In the genomic region with DNA sequence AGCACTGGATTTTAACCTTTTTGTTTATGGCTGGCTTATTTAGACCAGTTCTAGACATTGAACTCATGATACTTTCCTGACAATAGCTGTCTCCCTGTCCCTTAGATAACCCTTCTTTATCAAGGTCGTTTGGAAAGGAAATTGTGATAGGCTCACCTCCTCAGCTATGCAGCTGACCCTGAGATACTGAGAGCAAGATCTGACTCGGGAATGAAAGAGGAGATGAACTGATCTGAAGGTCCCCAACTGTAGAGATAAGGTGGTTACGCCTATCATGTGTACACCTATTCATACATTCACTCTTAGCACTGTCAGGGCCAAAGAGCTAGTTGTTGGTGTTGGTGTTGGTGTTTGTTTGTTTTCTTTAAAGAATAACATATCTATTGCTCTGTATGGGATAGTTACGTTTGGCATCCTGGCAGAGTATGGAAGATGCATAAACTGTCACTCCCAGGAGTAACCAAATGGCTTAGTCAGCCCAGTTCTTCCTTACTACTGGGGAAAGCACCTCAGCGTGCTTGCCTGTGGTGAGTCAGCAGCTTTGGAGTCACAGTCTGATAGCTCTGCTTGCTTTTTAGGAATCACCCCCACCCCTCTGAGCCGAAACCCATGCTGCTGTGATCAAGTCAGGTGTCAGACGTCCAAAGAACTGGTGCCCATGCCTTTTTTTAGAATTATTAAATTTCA, we compare ENCODE assay signal across 13 mouse cellular contexts.
A peak's percentile ranks its signal among the peaks of the same experiment; 100 is the strongest.
DNase-seq lines count a peak whose midpoint lies in the region; ATAC-seq lines count a peak whose summit lies in the region.
"Had no signal": no experiment of that assay in that cellular context is flagged by ENCODE, and none has a peak within 500 bp of the region (broad histone marks: within the 10 kb centered on the region; RNA-seq: fewer than 3 reads in every experiment).

No protein-coding gene starts in this region.

- H3K4me1 ChIP-seq in megakaryocyte, embryonic 14.5 days = peaks cover 37% of the 10 kb centered on the region

- peak; percentile 65 for ATAC-seq in granulocyte monocyte progenitor cell, adult 5-6 weeks (replicated peaks; ENCODE audit: poor library complexity, severe bottlenecking)
- ATAC-seq: hindbrain, embryonic 16.5 days had no signal

- no peaks in the 10 kb centered on the region for H3K27me3 ChIP-seq in megakaryocyte, embryonic 14.5 days (replicated peaks)
- H3K27me3 ChIP-seq: heart, embryonic 13.5 days; lung, embryonic 15.5 days had no signal

- no peaks in the 10 kb centered on the region for H3K36me3 ChIP-seq in megakaryocyte, embryonic 14.5 days (replicated peaks; ENCODE audit: low read length)
- H3K36me3 ChIP-seq: heart, embryonic 13.5 days; lung, embryonic 15.5 days had no signal

- H3K9me3 ChIP-seq in megakaryocyte, embryonic 14.5 days = no peaks in the 10 kb centered on the region
- H3K9me3 ChIP-seq: heart, embryonic 13.5 days; lung, embryonic 15.5 days had no signal

- intact Hi-C loops in left cerebral cortex, postnatal 14 days (cut with DNase I) = no loop called here
- intact Hi-C loops in left cerebral cortex, postnatal 4 days (cut with DNase I) = no loop called here

- H3K4me3 ChIP-seq in megakaryocyte, embryonic 14.5 days (replicated peaks) = peak overlapping the region; percentile 64
- H3K4me3 ChIP-seq: heart, embryonic 13.5 days; left cerebral cortex, adult 2 months; lung, embryonic 15.5 days had no signal

- peak; percentile 30 to 39 for DNase-seq in B cell, adult 2 months
- DNase-seq in MEL-GATA-1-ER (ENCODE audit: extremely low read depth, low read depth) = peak; percentile 62
- no peak for DNase-seq in left cerebral cortex, postnatal 14 days (ENCODE audit: low spot score in 2 of 2)
- DNase-seq in left cerebral cortex, postnatal 4 days = no peak
- DNase-seq in embryo, embryonic 10.5 days (ENCODE audit: low spot score) = no peak
- DNase-seq: kidney, postnatal 14 days; thymus, postnatal 4 days had no signal

Comparison
In these comparisons a context has a peak if more than half of its experiments do, and no peak if none do; other contexts are left out.
1. DNase-seq: peak in B cell, adult 2 months (2 of 2) and MEL-GATA-1-ER (single experiment); none in left cerebral cortex, postnatal 14 days (0 of 2), left cerebral cortex, postnatal 4 days (single experiment) and embryo, embryonic 10.5 days (single experiment).